Mouse (Mus musculus) stomach, postnatal 0 days (tissue): ENCODE data around the gene Xcl1.

ENCODE experiments used
- CTCF ChIP-seq: IDR thresholded peaks from 2 replicates; pipeline ENCODE4 v1.5.1; 2016; ENCODE audit warnings: antibody characterized with exemption, low read depth, mild to moderate bottlenecking, moderate library complexity
- EP300 ChIP-seq: optimal IDR thresholded peaks from 2 replicates; pipeline ENCODE3; 2016; ENCODE audit warnings: antibody characterized with exemption

DNA sequence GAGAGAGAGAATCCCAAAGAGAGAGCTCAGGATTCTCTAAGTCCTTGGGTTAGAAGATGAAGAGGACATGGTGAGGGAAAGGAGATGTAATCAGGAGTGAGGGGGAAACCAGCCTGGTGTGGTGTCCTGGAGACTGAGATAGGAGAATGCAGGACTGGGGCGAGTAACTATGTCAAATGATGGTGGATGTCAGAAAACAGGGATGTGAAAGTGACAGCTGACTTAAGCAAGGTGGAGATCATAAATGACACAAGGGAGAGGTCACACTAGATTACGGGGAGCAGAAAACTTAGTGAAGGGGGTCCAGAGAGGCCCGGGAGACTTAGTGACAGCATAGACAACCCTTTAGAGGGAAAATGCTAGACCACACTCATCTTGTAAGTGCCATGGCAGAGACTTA lies 23.8 kb upstream of the Xcl1 start:
- no peak for TF ChIP-seq CTCF
- TF ChIP-seq EP300: no peak
